In genomic region chr5:45856876-45857253, GRCm38 (mm10) we compare ENCODE assay signal across 8 mouse cellular contexts. TPM values are rescaled to one million over a fixed set of nuclear protein-coding genes. Genes with fewer than 3 reads are reported as not detected.
DNase-seq lines count a peak whose midpoint lies in the region; ATAC-seq and TF ChIP-seq lines count a peak whose summit lies in the region.

No protein-coding gene starts in this region.

- H3K9ac ChIP-seq in limb, embryonic 14.5 days (ENCODE audit: low read depth, low read length, severe bottlenecking) = peak overlapping the region; percentile 93
- peak overlapping the region; percentile 90 for H3K9ac ChIP-seq in stomach, embryonic 15.5 days

- H3K4me2 ChIP-seq in limb, embryonic 14.5 days (replicated peaks; ENCODE audit: low read depth, low read length, severe bottlenecking) = peak overlapping the region; percentile 76
- H3K4me2 ChIP-seq in stomach, embryonic 15.5 days = peak overlapping the region; percentile 79

- DNase-seq in gastrocnemius, postnatal 14 days = peak; percentile 28
- DNase-seq in gastrocnemius, postnatal 25 days = no peak
- peak; percentile 72 for DNase-seq in thymus, postnatal 4 days
- DNase-seq in thymus, adult 18-20 months = no peak
- no peak for DNase-seq in limb, embryonic 14.5 days (ENCODE audit: low spot score)
- DNase-seq in cerebellum, adult 18-20 months = no peak
- no peak for DNase-seq in spleen, postnatal 10 days (ENCODE audit: low spot score in 2 of 2)

- H3K27me3 ChIP-seq in limb, embryonic 14.5 days (ENCODE audit: control insufficient read depth, insufficient read depth, low read length) = no peaks in the 10 kb centered on the region
- H3K27me3 ChIP-seq in stomach, embryonic 15.5 days (replicated peaks) = no peaks in the 10 kb centered on the region

- intact Hi-C loops in gastrocnemius, postnatal 14 days (cut with DNase I; ENCODE audit: low total_unique reads) = no loop called here

- H3K36me3 ChIP-seq in limb, embryonic 14.5 days (ENCODE audit: control insufficient read depth, insufficient read depth, low read length) = no peaks in the 10 kb centered on the region
- H3K36me3 ChIP-seq in stomach, embryonic 15.5 days = no peaks in the 10 kb centered on the region

- no peak for TF ChIP-seq POLR2A in limb, embryonic 14.5 days (IDR thresholded peaks at IDR 0.05; ENCODE audit: borderline replicate concordance, extremely low read depth, insufficient read depth, insufficient read length)

- H3K4me3 ChIP-seq in limb, embryonic 14.5 days (replicated peaks; ENCODE audit: low read length) = peak overlapping the region; percentile 82
- peak overlapping the region; percentile 89 for H3K4me3 ChIP-seq in stomach, embryonic 15.5 days (replicated peaks)

- H3K9me3 ChIP-seq in limb, embryonic 14.5 days (ENCODE audit: control insufficient read depth, low read length) = no peaks in the 10 kb centered on the region
- H3K9me3 ChIP-seq in stomach, embryonic 15.5 days = no peaks in the 10 kb centered on the region

- 0% methylated on average over 21 of the region's 56 CpGs for WGBS in limb, embryonic 14.5 days
- 1% methylated on average over 26 of the region's 56 CpGs for WGBS in stomach, embryonic 15.5 days

- peaks cover 4% of the 10 kb centered on the region; the same call in 1 of the 2 replicates for H3K4me1 ChIP-seq in limb, embryonic 14.5 days (ENCODE audit: control insufficient read depth, insufficient read depth, low read length)
- H3K4me1 ChIP-seq in stomach, embryonic 15.5 days = no peaks in the 10 kb centered on the region

- 0 out of 2 replicates have a peak, but pooled peaks have one; percentile 0 for ATAC-seq in limb, embryonic 14.5 days (ENCODE audit: low FRiP score, low read depth)
- ATAC-seq in stomach, embryonic 15.5 days (ENCODE audit: insufficient read depth, low FRiP score, low read depth) = no peak

- H3K27ac ChIP-seq in limb, embryonic 14.5 days (replicated peaks; ENCODE audit: low read depth, low read length) = peak overlapping the region; percentile 99
- peak overlapping the region; percentile 99 for H3K27ac ChIP-seq in stomach, embryonic 15.5 days

RNA-seq across cellular contexts. Expression of gene Lcorl, which starts 0.6 kb away (rescaled TPM):
- total RNA-seq in gastrocnemius, postnatal 14 days (2021) = 10 to 100 TPM in 1 of 2 experiments, 1 to 10 TPM in 1; 8.1 to 10.3 TPM
- total RNA-seq in gastrocnemius, postnatal 25 days (2021) = 1 to 10 TPM; 5.3 to 7.7 TPM
- polyA plus RNA-seq in limb, embryonic 14.5 days (2012; rRNA removed) = 6.5 and 7.4 TPM in 2 replicates
- 21.1 and 24.1 TPM in 2 replicates for polyA plus RNA-seq in limb, embryonic 14.5 days (2014; fragmentation: Nextera tagmentation; extraction: Ambion mirVana)
- polyA plus RNA-seq in stomach, embryonic 15.5 days (2015; fragmentation: Nextera tagmentation; extraction: Ambion mirVana) = 27.4 and 30.1 TPM in 2 replicates

Comparison
In these comparisons a context has a peak if more than half of its experiments do, and no peak if none do; other contexts are left out.
1. DNase-seq: peak in gastrocnemius, postnatal 14 days (single experiment) and thymus, postnatal 4 days (single experiment); none in gastrocnemius, postnatal 25 days (single experiment), thymus, adult 18-20 months (0 of 2), limb, embryonic 14.5 days (single experiment), cerebellum, adult 18-20 months (0 of 2) and spleen, postnatal 10 days (0 of 2).